Mouse (Mus musculus) liver, adult 2 months (tissue): ENCODE data around the gene Taf1a. TPM values are rescaled to one million over a fixed set of nuclear protein-coding genes. Genes with fewer than 3 reads are reported as not detected.
A peak's percentile ranks its signal among the peaks of the same experiment; 100 is the strongest.

Experiments
- DNase-seq: peaks from one replicate; pipeline ENCODE4 v3.0.0-alpha.2; 2011; ENCODE audit warnings: low read depth, low spot score; ENCODE audit errors: extremely low read depth
- H3K27ac ChIP-seq: fragments of 200-500 bp; replicated peaks from 2 replicates; pipeline ENCODE4 v1.5.1; 2012; ENCODE audit warnings: low read depth, mild to moderate bottlenecking, control low read depth, inconsistent platforms, low read length; ENCODE audit not compliant: insufficient read depth
- H3K27me3 ChIP-seq: fragments of 200-500 bp; 2 replicates; pipeline ENCODE4 v1.6.1; 2012; ENCODE audit warnings: mild to moderate bottlenecking, moderate library complexity, low read length, inconsistent platforms; ENCODE audit not compliant: control insufficient read depth, insufficient read depth
- H3K36me3 ChIP-seq: fragments of 200-500 bp; 2 replicates; pipeline ENCODE4 v1.6.1; 2012; ENCODE audit warnings: low read length, inconsistent platforms; ENCODE audit not compliant: control insufficient read depth, insufficient read depth
- H3K4me1 ChIP-seq: fragments of 200-500 bp; 2 replicates; pipeline ENCODE4 v1.6.1; 2011; ENCODE audit warnings: low read length; ENCODE audit not compliant: control insufficient read depth, insufficient read depth
- H3K4me3 ChIP-seq: fragments of 200-500 bp; 2 replicates; pipeline ENCODE4 v1.5.1; 2011; ENCODE audit warnings: low read depth, mild to moderate bottlenecking, control low read depth, low read length, moderate library complexity; ENCODE audit not compliant: insufficient read depth
- H3K79me2 ChIP-seq: fragments of 200-500 bp; 2 replicates; pipeline ENCODE4 v1.6.1; 2012; ENCODE audit warnings: inconsistent platforms, mild to moderate bottlenecking, low read length, moderate library complexity; ENCODE audit not compliant: control insufficient read depth, insufficient read depth
- H3K9ac ChIP-seq: fragments of 200-500 bp; 2 replicates; pipeline ENCODE4 v1.6.1; 2012; ENCODE audit warnings: low read depth, mild to moderate bottlenecking, control low read depth, inconsistent platforms, low read length
- CTCF ChIP-seq: fragments of 200-500 bp; IDR thresholded peaks from 2 replicates; pipeline ENCODE4 v1.5.1; 2011; ENCODE audit warnings: low read depth, low read length, control low read depth
- POLR2A ChIP-seq: fragments of 200-500 bp; IDR thresholded peaks from 2 replicates; pipeline ENCODE4 v1.6.1; 2011; ENCODE audit warnings: low read length, control low read depth; ENCODE audit not compliant: insufficient read depth; ENCODE audit errors: extremely low read depth
- WGBS: fragments of 180-500 bp; shearing (Covaris S2); methylation state at CpG from one replicate; pipeline ENCODE4 v1.1.7; 2018; 5-methylcytosine and 5-hydroxymethylcytosine counted together
- polyA plus RNA-seq: library from polyadenylated mRNA; depleted of rRNA; stranded (reverse); fragments of >200 nt; gene quantifications from 2 replicates; pipeline ENCODE4 v1.2.3, GENCODE M21; 2012
- total RNA-seq: library from RNA; depleted of rRNA; stranded (reverse); fragments of >200 nt; gene quantifications from 2 replicates; pipeline ENCODE4 v1.2.3, GENCODE M21; 2014

Gene Taf1a
- total and polyA plus RNA-seq, 2 experiments, result 3.3 to 7.7 TPM

- WGBS, result 56% methylated on average over 7 of the region's 7 CpGs
- H3K27me3 ChIP-seq, result no peaks in the 10 kb centered on the region
- no peaks in the 10 kb centered on the region for H3K4me1 ChIP-seq
- DNase-seq, result peak; percentile 39
- no peak overlapping the region for H3K4me3 ChIP-seq
- H3K9ac ChIP-seq, result no peak overlapping the region
- TF ChIP-seq POLR2A, result no peak
- TF ChIP-seq CTCF, result no peak
- no peaks in the 10 kb centered on the region for H3K36me3 ChIP-seq
- H3K79me2 ChIP-seq, result no peaks in the 10 kb centered on the region
- H3K27ac ChIP-seq, result no peak overlapping the region
Measured at GRCm38 (mm10) chr1:183419741-183420140, 31.0 kb downstream of the Taf1a start.

DNA sequence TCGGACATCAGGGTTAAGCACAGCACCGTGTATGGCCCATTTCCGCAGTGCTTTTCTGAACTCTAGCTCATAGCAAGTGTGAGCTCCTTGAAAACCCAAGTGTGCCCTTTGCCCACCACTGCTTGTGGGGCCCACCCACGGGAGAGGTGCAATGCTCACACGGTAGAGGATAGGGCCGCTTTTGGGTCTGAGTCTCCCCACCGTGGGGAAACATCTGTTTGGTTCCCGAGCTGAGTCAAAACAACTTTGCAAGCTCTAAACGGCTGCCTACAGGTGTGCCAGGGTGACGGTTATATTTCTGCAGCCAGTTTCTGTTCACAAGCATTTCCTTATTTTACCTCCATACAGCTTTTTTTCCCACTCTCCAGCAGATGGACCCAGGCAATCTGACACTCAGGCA, 31.5 kb downstream of the Taf1a start:
- TF ChIP-seq POLR2A (no peak), CTCF (no peak)
- 89% methylated on average over 10 of the region's 10 CpGs for WGBS

GRCm38 (mm10) chr1:183424100-183424499, 35.3 kb downstream of the Taf1a start:
- H3K4me3 ChIP-seq, result no peak overlapping the region
- no peaks in the 10 kb centered on the region for H3K27me3 ChIP-seq
- no peak overlapping the region for H3K9ac ChIP-seq
- DNase-seq, result no peak
- TF ChIP-seq POLR2A (no peak), CTCF (no peak)
- 97% methylated on average over 7 of the region's 7 CpGs for WGBS
- no peaks in the 10 kb centered on the region for H3K79me2 ChIP-seq
- no peaks in the 10 kb centered on the region for H3K4me1 ChIP-seq
- no peaks in the 10 kb centered on the region for H3K36me3 ChIP-seq
- no peak overlapping the region for H3K27ac ChIP-seq

More for the DNA sequence above, 31.5 kb downstream of the Taf1a start:
- Histone ChIP-seq H3K4me3 (no peak overlapping the region), H3K36me3 (no peaks in the 10 kb centered on the region), H3K27ac (no peak overlapping the region), H3K79me2 (no peaks in the 10 kb centered on the region), H3K4me1 (no peaks in the 10 kb centered on the region), H3K9ac (no peak overlapping the region), H3K27me3 (no peaks in the 10 kb centered on the region)
- no peak for DNase-seq

DNA sequence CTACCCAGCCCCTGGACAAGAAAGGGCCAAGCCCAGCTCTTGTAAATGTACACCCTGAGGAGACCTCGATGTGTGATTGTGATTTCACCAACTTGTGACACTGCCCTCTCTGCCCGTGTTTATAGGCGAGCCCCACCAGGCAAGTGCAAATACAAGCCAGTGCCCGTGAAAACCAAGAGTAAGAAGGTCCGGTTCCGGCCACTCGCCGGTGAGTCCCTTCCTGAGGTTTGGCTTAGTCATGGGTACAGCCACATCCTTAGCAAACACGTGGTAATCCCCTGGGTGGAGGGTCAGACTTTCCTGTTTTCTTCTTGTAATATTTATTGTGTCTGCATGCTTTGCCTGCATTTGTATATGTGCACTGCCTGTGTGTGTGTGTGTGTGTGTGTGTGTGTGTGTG, 46.1 kb downstream of the Taf1a start:
- Histone ChIP-seq H3K9ac (no peak overlapping the region), H3K4me3 (no peak overlapping the region), H3K79me2 (no peaks in the 10 kb centered on the region), H3K36me3 (no peaks in the 10 kb centered on the region), H3K27me3 (no peaks in the 10 kb centered on the region), H3K27ac (no peak overlapping the region), H3K4me1 (peaks cover 2% of the 10 kb centered on the region; the same call in 1 of the 2 replicates)
- no peak for DNase-seq
- 87% methylated on average over 9 of the region's 9 CpGs for WGBS
- TF ChIP-seq POLR2A (no peak), CTCF (no peak)

- H3K9ac ChIP-seq, result no peak overlapping the region; the same call in 1 of the 2 replicates
- DNase-seq, result peak; percentile 85
- H3K27me3 ChIP-seq, result no peaks in the 10 kb centered on the region
- WGBS, result 3% methylated on average over 22 of the region's 22 CpGs
- H3K4me3 ChIP-seq, result peak overlapping the region; percentile 10
- peaks cover 2% of the 10 kb centered on the region; the same call in 1 of the 2 replicates for H3K4me1 ChIP-seq
- H3K79me2 ChIP-seq, result no peaks in the 10 kb centered on the region
- no peaks in the 10 kb centered on the region for H3K36me3 ChIP-seq
- TF ChIP-seq POLR2A (no peak), CTCF (peak; percentile 96)
- H3K27ac ChIP-seq, result peak overlapping the region; percentile 53
Measured at GRCm38 (mm10) chr1:183439036-183439435, 50.3 kb downstream of the Taf1a start.

GRCm38 (mm10) chr1:183442015-183442774, 53.4 kb downstream of the Taf1a start:
- TF ChIP-seq POLR2A (no peak), CTCF (peak; percentile 77)
- DNase-seq, result peak; percentile 66
- 31% methylated on average over 19 of the region's 19 CpGs for WGBS

More at GRCm38 (mm10) chr1:183442015-183442774, 53.4 kb downstream of the Taf1a start:
- H3K79me2 ChIP-seq, result no peaks in the 10 kb centered on the region
- no peak overlapping the region for H3K9ac ChIP-seq
- H3K36me3 ChIP-seq, result no peaks in the 10 kb centered on the region
- no peaks in the 10 kb centered on the region for H3K27me3 ChIP-seq
- H3K4me1 ChIP-seq, result peaks cover 2% of the 10 kb centered on the region; the same call in 1 of the 2 replicates
- H3K27ac ChIP-seq, result no peak overlapping the region
- H3K4me3 ChIP-seq, result no peak overlapping the region
